Mouse (Mus musculus): Measurements from ENCODE around the gene Lpp. TPM values are rescaled to one million over a fixed set of nuclear protein-coding genes. Genes with fewer than 3 reads are reported as not detected.

Gene Lpp
- polyA plus RNA-seq, 1 experiment: 256 TPM

DNA sequence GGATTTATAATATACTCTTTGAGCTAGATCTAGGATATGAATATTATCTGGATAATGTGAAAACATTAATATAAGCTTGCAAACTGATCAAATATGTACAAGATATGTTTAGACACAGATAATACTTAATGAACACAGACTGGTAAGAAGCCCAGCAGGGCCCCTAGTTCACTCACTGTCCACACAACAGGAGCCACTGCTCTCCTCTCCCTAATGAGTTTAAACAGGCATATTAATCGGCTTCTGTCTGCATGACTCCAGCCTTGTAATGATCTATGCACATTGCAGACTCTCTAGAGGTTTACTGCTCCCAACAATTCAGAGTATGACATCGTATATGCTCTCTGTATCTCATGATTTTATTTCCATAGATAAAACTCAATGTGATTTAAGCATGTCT lies 243.6 kb downstream of the Lpp start:
- Histone ChIP-seq H3K4me3 (ENCODE audit: insufficient read depth, low read length) (no peak overlapping the region), H3K27ac (ENCODE audit: insufficient read depth, low read length) (0 out of 2 replicates have a peak overlapping the region, but pooled peaks have one; percentile 67), H3K4me1 (ENCODE audit: control insufficient read depth, insufficient read depth, low read length) (peaks cover 16% of the 10 kb centered on the region)
- TF ChIP-seq CTCF (IDR thresholded peaks at IDR 0.05; ENCODE audit: borderline replicate concordance, insufficient read depth, low read length) (no peak), POLR2A (IDR thresholded peaks at IDR 0.05; ENCODE audit: low read depth, low read length) (no peak)

GRCm38 (mm10) chr16:24641003-24641797 lies 247.9 kb downstream of the Lpp start:
- H3K4me1 ChIP-seq (ENCODE audit: control insufficient read depth, insufficient read depth, low read length): peaks cover 12% of the 10 kb centered on the region
- H3K4me3 ChIP-seq (ENCODE audit: insufficient read depth, low read length): no peak overlapping the region
- no peak for TF ChIP-seq CTCF (IDR thresholded peaks at IDR 0.05; ENCODE audit: borderline replicate concordance, insufficient read depth, low read length)
- TF ChIP-seq POLR2A (IDR thresholded peaks at IDR 0.05; ENCODE audit: low read depth, low read length): no peak
- H3K27ac ChIP-seq (ENCODE audit: insufficient read depth, low read length): no peak overlapping the region

DNA sequence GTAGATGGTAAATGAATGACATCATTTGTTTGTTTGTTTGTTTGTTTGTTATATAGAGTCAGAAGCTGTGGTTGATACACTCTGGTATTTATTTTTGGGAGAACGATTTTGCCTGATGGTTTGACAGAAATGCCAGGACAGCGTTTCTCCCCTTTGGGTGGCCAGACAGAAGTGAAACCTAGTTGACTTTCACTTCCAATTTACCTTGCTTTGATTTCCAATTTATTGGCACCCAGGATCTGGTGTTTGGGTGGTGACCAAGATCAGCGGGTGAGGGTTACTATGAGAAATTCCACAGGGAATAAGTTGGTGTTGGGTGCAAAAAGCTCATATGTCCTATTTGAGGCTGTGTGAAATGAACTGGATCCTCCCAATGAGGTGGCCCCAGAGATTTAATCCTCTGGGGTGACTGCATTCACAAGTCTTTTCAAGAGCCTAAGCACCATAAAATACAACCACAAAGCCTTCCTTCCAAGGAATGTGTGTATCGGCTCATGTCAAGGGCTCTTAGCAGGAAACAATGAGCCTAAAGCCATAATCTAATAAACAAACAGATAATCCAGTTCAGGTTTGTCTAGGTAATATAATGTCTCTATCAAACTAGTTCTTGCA lies 249.8 kb downstream of the Lpp start:
- peaks cover 7% of the 10 kb centered on the region; the same call in 1 of the 2 replicates for H3K4me1 ChIP-seq (ENCODE audit: control insufficient read depth, insufficient read depth, low read length)
- no peak overlapping the region for H3K4me3 ChIP-seq (ENCODE audit: insufficient read depth, low read length)
- TF ChIP-seq POLR2A (IDR thresholded peaks at IDR 0.05; ENCODE audit: low read depth, low read length): no peak
- no peak for TF ChIP-seq CTCF (IDR thresholded peaks at IDR 0.05; ENCODE audit: borderline replicate concordance, insufficient read depth, low read length)
- no peak overlapping the region for H3K27ac ChIP-seq (ENCODE audit: insufficient read depth, low read length)

- H3K4me1 ChIP-seq (ENCODE audit: control insufficient read depth, insufficient read depth, low read length): peaks cover 7% of the 10 kb centered on the region; the same call in 1 of the 2 replicates
- TF ChIP-seq CTCF (IDR thresholded peaks at IDR 0.05; ENCODE audit: borderline replicate concordance, insufficient read depth, low read length) (no peak), POLR2A (IDR thresholded peaks at IDR 0.05; ENCODE audit: low read depth, low read length) (no peak)
Measured at GRCm38 (mm10) chr16:24644154-24644553, 250.8 kb downstream of the Lpp start.

GRCm38 (mm10) chr16:24644760-24645406 lies 251.6 kb downstream of the Lpp start:
- TF ChIP-seq POLR2A (IDR thresholded peaks at IDR 0.05; ENCODE audit: low read depth, low read length): no peak
- TF ChIP-seq CTCF (IDR thresholded peaks at IDR 0.05; ENCODE audit: borderline replicate concordance, insufficient read depth, low read length): no peak
- no peak overlapping the region for H3K27ac ChIP-seq (ENCODE audit: insufficient read depth, low read length)
- peaks cover 5% of the 10 kb centered on the region; the same call in 1 of the 2 replicates for H3K4me1 ChIP-seq (ENCODE audit: control insufficient read depth, insufficient read depth, low read length)
- H3K4me3 ChIP-seq (ENCODE audit: insufficient read depth, low read length): no peak overlapping the region

More at GRCm38 (mm10) chr16:24644154-24644553, 250.8 kb downstream of the Lpp start:
- H3K4me3 ChIP-seq (ENCODE audit: insufficient read depth, low read length): no peak overlapping the region
- H3K27ac ChIP-seq (ENCODE audit: insufficient read depth, low read length): no peak overlapping the region

DNA sequence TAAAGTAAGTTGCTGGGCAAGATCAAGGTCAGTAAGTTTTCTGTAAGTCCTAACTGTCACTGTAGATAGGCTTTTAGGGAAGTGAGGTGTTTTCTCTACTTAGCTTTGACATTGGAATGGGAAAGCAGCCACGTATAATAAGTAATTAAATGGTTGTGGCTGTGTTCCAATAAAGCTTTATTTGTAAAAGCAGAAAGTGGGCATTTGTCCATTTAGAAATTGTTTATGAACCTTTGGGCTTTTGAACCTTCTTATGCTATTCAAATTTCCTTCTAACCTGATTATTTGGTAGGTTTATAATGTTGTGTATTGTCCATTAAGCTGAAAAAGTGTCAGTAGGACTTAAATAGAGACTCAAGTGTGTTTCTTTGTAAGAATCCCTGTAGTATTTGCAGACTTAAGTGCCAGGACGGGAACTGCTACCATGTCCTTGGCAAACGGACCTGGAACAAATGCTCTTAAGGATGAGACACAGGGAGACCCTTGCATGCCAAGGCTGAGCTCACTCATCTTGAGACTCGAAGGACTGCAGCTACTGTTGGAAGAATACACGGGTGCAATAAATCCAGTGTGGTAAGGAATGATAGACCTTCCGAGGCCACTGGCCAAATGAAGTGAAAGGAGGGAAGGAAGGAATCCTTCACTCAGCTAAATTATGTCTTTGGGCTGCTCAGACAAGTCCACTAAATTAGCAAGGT lies 252.7 kb downstream of the Lpp start:
- H3K4me1 ChIP-seq (ENCODE audit: control insufficient read depth, insufficient read depth, low read length): no peaks in the 10 kb centered on the region

GRCm38 (mm10) chr16:24651655-24652654 lies 258.6 kb downstream of the Lpp start:
- Histone ChIP-seq H3K27ac (ENCODE audit: insufficient read depth, low read length) (no peak overlapping the region), H3K4me3 (ENCODE audit: insufficient read depth, low read length) (no peak overlapping the region), H3K4me1 (ENCODE audit: control insufficient read depth, insufficient read depth, low read length) (peaks cover 7% of the 10 kb centered on the region)
- no peak for TF ChIP-seq CTCF (IDR thresholded peaks at IDR 0.05; ENCODE audit: borderline replicate concordance, insufficient read depth, low read length)

More for the DNA sequence above, 252.7 kb downstream of the Lpp start:
- Histone ChIP-seq H3K4me3 (ENCODE audit: insufficient read depth, low read length) (no peak overlapping the region), H3K27ac (ENCODE audit: insufficient read depth, low read length) (0 out of 2 replicates have a peak overlapping the region, but pooled peaks have one; percentile 1)
- TF ChIP-seq CTCF (IDR thresholded peaks at IDR 0.05; ENCODE audit: borderline replicate concordance, insufficient read depth, low read length) (no peak), POLR2A (IDR thresholded peaks at IDR 0.05; ENCODE audit: low read depth, low read length) (no peak)

GRCm38 (mm10) chr16:24653041-24653440 lies 259.7 kb downstream of the Lpp start:
- H3K4me3 ChIP-seq (ENCODE audit: insufficient read depth, low read length): no peak overlapping the region
- peaks cover 7% of the 10 kb centered on the region for H3K4me1 ChIP-seq (ENCODE audit: control insufficient read depth, insufficient read depth, low read length)
- TF ChIP-seq CTCF (IDR thresholded peaks at IDR 0.05; ENCODE audit: borderline replicate concordance, insufficient read depth, low read length) (no peak), POLR2A (IDR thresholded peaks at IDR 0.05; ENCODE audit: low read depth, low read length) (no peak)
- H3K27ac ChIP-seq (ENCODE audit: insufficient read depth, low read length): no peak overlapping the region
